Mouse (Mus musculus): ENCODE measurements around the gene Pkp3. TPM values are rescaled to one million over a fixed set of nuclear protein-coding genes. Genes with fewer than 3 reads are reported as not detected.
A peak's percentile ranks its signal among the peaks of the same experiment; 100 is the strongest.

Gene Pkp3
- polyA plus RNA-seq, 2 experiments, result 0.33 to 0.36 TPM

GRCm38 (mm10) chr7:141079481-141080449 lies 1.7 kb downstream of the Pkp3 start:
- H3K4me1 ChIP-seq (replicated peaks; ENCODE audit: control insufficient read depth in 2 of 2, insufficient read depth in 2 of 2, low read length in 1 of 2), result no peaks in the 10 kb centered on the region
- WGBS (ENCODE audit: insufficient replicate concordance), result 39% methylated on average over 34 of the region's 34 CpGs
- DNase-seq (ENCODE audit: low read depth in 3 of 3, low spot score in 3 of 3), result no peak
- H3K4me3 ChIP-seq (ENCODE audit: insufficient read depth in 1 of 2, low read depth in 2 of 2, low read length in 2 of 2), result no peak overlapping the region
- no peaks in the 10 kb centered on the region for H3K36me3 ChIP-seq (replicated peaks; ENCODE audit: control insufficient read depth, insufficient read depth, low read depth)
- no peak overlapping the region for H3K4me2 ChIP-seq (ENCODE audit: low read depth)
- peaks cover 2% of the 10 kb centered on the region; the same call in 1 of the 2 replicates for H3K27me3 ChIP-seq (ENCODE audit: control insufficient read depth, insufficient read depth, low read length)
- H3K9me3 ChIP-seq (ENCODE audit: control insufficient read depth, low read length), result no peaks in the 10 kb centered on the region
- no peak overlapping the region for H3K9ac ChIP-seq (replicated peaks)
- H3K27ac ChIP-seq, result no peak overlapping the region
- TF ChIP-seq EP300 (IDR thresholded peaks at IDR 0.05; ENCODE audit: low read depth) (no peak), CTCF (IDR thresholded peaks at IDR 0.05; ENCODE audit: low read depth) (no peak)
- no peak for ATAC-seq (ENCODE audit: insufficient read depth)

GRCm38 (mm10) chr7:141087894-141088293 lies 9.9 kb downstream of the Pkp3 start:
- no peak overlapping the region for H3K9ac ChIP-seq (replicated peaks)
- TF ChIP-seq CTCF (IDR thresholded peaks at IDR 0.05; ENCODE audit: low read depth) (no peak), EP300 (IDR thresholded peaks at IDR 0.05; ENCODE audit: low read depth) (no peak)
- no peaks in the 10 kb centered on the region for H3K9me3 ChIP-seq (ENCODE audit: control insufficient read depth, low read length)
- H3K4me3 ChIP-seq (ENCODE audit: insufficient read depth in 1 of 2, low read depth in 2 of 2, low read length in 2 of 2), result no peak overlapping the region
- no peak overlapping the region for H3K4me2 ChIP-seq (ENCODE audit: low read depth)
- 16% methylated on average over 8 of the region's 8 CpGs for WGBS (ENCODE audit: insufficient replicate concordance)
- H3K36me3 ChIP-seq (replicated peaks; ENCODE audit: control insufficient read depth, insufficient read depth, low read depth), result no peaks in the 10 kb centered on the region
- DNase-seq (ENCODE audit: low read depth in 3 of 3, low spot score in 3 of 3) (no peak), ATAC-seq (ENCODE audit: insufficient read depth) (no peak)
- peaks cover 7% of the 10 kb centered on the region in 2 experiments; a peak in 3 of 4 replicates for H3K4me1 ChIP-seq (replicated peaks; ENCODE audit: control insufficient read depth in 2 of 2, insufficient read depth in 2 of 2, low read length in 1 of 2)
- H3K27me3 ChIP-seq (ENCODE audit: control insufficient read depth, insufficient read depth, low read length), result peaks cover 25% of the 10 kb centered on the region
- no peak overlapping the region for H3K27ac ChIP-seq

GRCm38 (mm10) chr7:141088473-141088872 lies 10.5 kb downstream of the Pkp3 start:
- ATAC-seq (ENCODE audit: insufficient read depth) (no peak), DNase-seq (ENCODE audit: low read depth in 3 of 3, low spot score in 3 of 3) (no peak)
- H3K4me2 ChIP-seq (ENCODE audit: low read depth), result no peak overlapping the region
- no peak overlapping the region for H3K27ac ChIP-seq
- no peak overlapping the region for H3K4me3 ChIP-seq (ENCODE audit: insufficient read depth in 1 of 2, low read depth in 2 of 2, low read length in 2 of 2)
- no peak overlapping the region for H3K9ac ChIP-seq (replicated peaks)
- H3K36me3 ChIP-seq (replicated peaks; ENCODE audit: control insufficient read depth, insufficient read depth, low read depth), result no peaks in the 10 kb centered on the region
- peaks cover 25% of the 10 kb centered on the region for H3K27me3 ChIP-seq (ENCODE audit: control insufficient read depth, insufficient read depth, low read length)
- TF ChIP-seq EP300 (IDR thresholded peaks at IDR 0.05; ENCODE audit: low read depth), result no peak
- 9% methylated on average over 18 of the region's 18 CpGs for WGBS (ENCODE audit: insufficient replicate concordance)
- H3K9me3 ChIP-seq (ENCODE audit: control insufficient read depth, low read length), result no peaks in the 10 kb centered on the region
- H3K4me1 ChIP-seq (replicated peaks; ENCODE audit: control insufficient read depth in 2 of 2, insufficient read depth in 2 of 2, low read length in 1 of 2), result peaks cover 8 to 10% of the 10 kb centered on the region in 2 experiments; a peak in 3 of 4 replicates

GRCm38 (mm10) chr7:141090228-141090627 lies 12.2 kb downstream of the Pkp3 start:
- Histone ChIP-seq H3K36me3 (replicated peaks; ENCODE audit: control insufficient read depth, insufficient read depth, low read depth) (no peaks in the 10 kb centered on the region), H3K9me3 (ENCODE audit: control insufficient read depth, low read length) (no peaks in the 10 kb centered on the region), H3K4me1 (replicated peaks; ENCODE audit: control insufficient read depth in 2 of 2, insufficient read depth in 2 of 2, low read length in 1 of 2) (peaks cover 8 to 10% of the 10 kb centered on the region in 2 experiments; a peak in 3 of 4 replicates), H3K4me2 (ENCODE audit: low read depth) (no peak overlapping the region), H3K27me3 (ENCODE audit: control insufficient read depth, insufficient read depth, low read length) (peaks cover 25% of the 10 kb centered on the region), H3K9ac (replicated peaks) (no peak overlapping the region), H3K4me3 (ENCODE audit: insufficient read depth in 1 of 2, low read depth in 2 of 2, low read length in 2 of 2) (no peak overlapping the region), H3K27ac (no peak overlapping the region)
- no peak for TF ChIP-seq EP300 (IDR thresholded peaks at IDR 0.05; ENCODE audit: low read depth)
- TF ChIP-seq CTCF (IDR thresholded peaks at IDR 0.05; ENCODE audit: low read depth), result no peak
- DNase-seq (ENCODE audit: low read depth in 3 of 3, low spot score in 3 of 3) (no peak), ATAC-seq (ENCODE audit: insufficient read depth) (no peak)
- 60% methylated on average over 8 of the region's 8 CpGs for WGBS (ENCODE audit: insufficient replicate concordance)

- peak overlapping the region; percentile 61 for H3K4me2 ChIP-seq (ENCODE audit: low read depth)
- no peak overlapping the region for H3K9ac ChIP-seq (replicated peaks)
- no peaks in the 10 kb centered on the region for H3K9me3 ChIP-seq (ENCODE audit: control insufficient read depth, low read length)
- peak; percentile 88 for ATAC-seq (ENCODE audit: insufficient read depth)
- H3K27me3 ChIP-seq (ENCODE audit: control insufficient read depth, insufficient read depth, low read length), result peaks cover 25% of the 10 kb centered on the region
- H3K4me3 ChIP-seq (ENCODE audit: insufficient read depth in 1 of 2, low read depth in 2 of 2, low read length in 2 of 2), result 0 out of 4 replicates have a peak overlapping the region, but pooled peaks of 1 of the 2 experiments have one; percentile 2
- H3K4me1 ChIP-seq (replicated peaks; ENCODE audit: control insufficient read depth in 2 of 2, insufficient read depth in 2 of 2, low read length in 1 of 2), result peaks cover 17 to 26% of the 10 kb centered on the region in 2 experiments
- H3K36me3 ChIP-seq (replicated peaks; ENCODE audit: control insufficient read depth, insufficient read depth, low read depth), result no peaks in the 10 kb centered on the region
- 15% methylated on average over 37 of the region's 37 CpGs for WGBS (ENCODE audit: insufficient replicate concordance)
- no peak overlapping the region for H3K27ac ChIP-seq
- peak; percentile 80 to 88 (median 81) for DNase-seq (ENCODE audit: low read depth in 3 of 3, low spot score in 3 of 3)
- TF ChIP-seq CTCF (IDR thresholded peaks at IDR 0.05; ENCODE audit: low read depth) (peak; percentile 99), EP300 (IDR thresholded peaks at IDR 0.05; ENCODE audit: low read depth) (no peak)
Measured at GRCm38 (mm10) chr7:141092051-141092735, 14.2 kb downstream of the Pkp3 start.

Data from liver, embryonic 14.5 days (tissue).